Mouse (Mus musculus): Measurements from ENCODE around the gene Fam149b.

GRCm38 (mm10) chr14:20324196-20324595 is 23.8 kb upstream of the Fam149b start:
- TF ChIP-seq CTCF (conservative IDR thresholded peaks at IDR 0.05; ENCODE audit: low read length) = no peak
- TF ChIP-seq POU5F1 (IDR thresholded peaks at IDR 0.05; ENCODE audit: borderline replicate concordance, low read length) = no peak
- no peak for TF ChIP-seq NANOG (IDR thresholded peaks at IDR 0.05; ENCODE audit: borderline replicate concordance, low read length)

Measured in E14TG2a.4 (cell line).